ENCODE assay signal across 8 mouse cellular contexts in genomic region chr19:57360341-57361130, GRCm38 (mm10). TPM values are rescaled to one million over a fixed set of nuclear protein-coding genes. Genes with fewer than 3 reads are reported as not detected.
DNase-seq lines count a peak whose midpoint lies in the region; ATAC-seq lines count a peak whose summit lies in the region.

Fam160b1 (plus strand) TSS chr19:57360680.

- H3K4me2 ChIP-seq in heart, embryonic 15.5 days = peak within 1 kb of the TSS; percentile 71
- peak within 1 kb of the TSS; percentile 91 for H3K4me2 ChIP-seq in liver, embryonic 15.5 days
- peak within 1 kb of the TSS; percentile 57 for H3K4me2 ChIP-seq in neural tube, embryonic 12.5 days (replicated peaks)

- ATAC-seq in heart, embryonic 15.5 days (replicated peaks; ENCODE audit: insufficient number of reproducible peaks, insufficient read depth, low FRiP score, low read depth) = peak; percentile 88
- peak; percentile 89 for ATAC-seq in liver, embryonic 15.5 days (ENCODE audit: insufficient read depth)
- peak; percentile 93 for ATAC-seq in neural tube, embryonic 12.5 days (ENCODE audit: low FRiP score, low read depth)

- H3K9me3 ChIP-seq in forebrain, embryonic 10.5 days = no peaks in the 10 kb centered on the region
- H3K9me3 ChIP-seq in heart, embryonic 15.5 days (replicated peaks) = no peaks in the 10 kb centered on the region
- no peaks in the 10 kb centered on the region for H3K9me3 ChIP-seq in liver, embryonic 15.5 days (replicated peaks)
- no peaks in the 10 kb centered on the region for H3K9me3 ChIP-seq in neural tube, embryonic 12.5 days

- no peaks in the 10 kb centered on the region for H3K27me3 ChIP-seq in forebrain, embryonic 10.5 days (ENCODE audit: poor library complexity, severe bottlenecking)
- no peaks in the 10 kb centered on the region for H3K27me3 ChIP-seq in heart, embryonic 15.5 days
- H3K27me3 ChIP-seq in liver, embryonic 15.5 days = no peaks in the 10 kb centered on the region
- no peaks in the 10 kb centered on the region for H3K27me3 ChIP-seq in neural tube, embryonic 12.5 days (replicated peaks)

- peak; percentile 89 to 90 for DNase-seq in CD8-positive naive resting alpha-beta T cell, adult 2 months (ENCODE audit: low read depth in 2 of 2, low spot score in 2 of 2)
- peak; percentile 83 for DNase-seq in c-Kit-positive CD71-negative TER-119-negative erythroid progenitor cells, embryonic 14.5 days (ENCODE audit: low read depth)
- peak; percentile 95 for DNase-seq in forebrain, embryonic 10.5 days (ENCODE audit: extremely low spot score, low spot score)
- peak; percentile 96 to 97 for DNase-seq in kidney, postnatal 36 days
- DNase-seq in telencephalon, adult 2 months (ENCODE audit: low read depth, low spot score) = peak; percentile 89

- peak within 1 kb of the TSS; percentile 100 for H3K9ac ChIP-seq in heart, embryonic 15.5 days
- peak within 1 kb of the TSS; percentile 96 for H3K9ac ChIP-seq in liver, embryonic 15.5 days
- H3K9ac ChIP-seq in neural tube, embryonic 12.5 days = peak within 1 kb of the TSS; percentile 98

- H3K4me3 ChIP-seq in forebrain, embryonic 10.5 days = peak within 1 kb of the TSS; percentile 96
- H3K4me3 ChIP-seq in heart, embryonic 15.5 days = peak within 1 kb of the TSS; percentile 100
- H3K4me3 ChIP-seq in liver, embryonic 15.5 days (replicated peaks) = peak within 1 kb of the TSS; percentile 94
- peak within 1 kb of the TSS; percentile 92 for H3K4me3 ChIP-seq in neural tube, embryonic 12.5 days

- peaks cover 72% of the 10 kb centered on the region for H3K4me1 ChIP-seq in forebrain, embryonic 10.5 days
- peaks cover 66% of the 10 kb centered on the region for H3K4me1 ChIP-seq in heart, embryonic 15.5 days (replicated peaks)
- peaks cover 83% of the 10 kb centered on the region for H3K4me1 ChIP-seq in liver, embryonic 15.5 days (replicated peaks)
- peaks cover 39% of the 10 kb centered on the region for H3K4me1 ChIP-seq in neural tube, embryonic 12.5 days

- H3K36me3 ChIP-seq in forebrain, embryonic 10.5 days (replicated peaks) = 0 out of 2 replicates have a peak, but pooled peaks cover 9% of the 10 kb centered on the region
- no peaks in the 10 kb centered on the region for H3K36me3 ChIP-seq in heart, embryonic 15.5 days
- no peaks in the 10 kb centered on the region for H3K36me3 ChIP-seq in liver, embryonic 15.5 days (replicated peaks)
- H3K36me3 ChIP-seq in neural tube, embryonic 12.5 days = no peaks in the 10 kb centered on the region

- peak within 1 kb of the TSS; percentile 99 for H3K27ac ChIP-seq in forebrain, embryonic 10.5 days
- peak within 1 kb of the TSS; percentile 99 for H3K27ac ChIP-seq in heart, embryonic 15.5 days
- peak within 1 kb of the TSS; percentile 95 for H3K27ac ChIP-seq in liver, embryonic 15.5 days (replicated peaks)
- peak within 1 kb of the TSS; percentile 95 for H3K27ac ChIP-seq in neural tube, embryonic 12.5 days

- WGBS in forebrain, embryonic 10.5 days = 2% methylated on average over 70 of the region's 70 CpGs
- under 1% methylated on average over 49 of the region's 70 CpGs for WGBS in heart, embryonic 15.5 days
- under 1% methylated on average over 58 of the region's 70 CpGs for WGBS in liver, embryonic 15.5 days (ENCODE audit: insufficient replicate concordance)
- 1% methylated on average over 56 of the region's 70 CpGs for WGBS in neural tube, embryonic 12.5 days

RNA-seq across cellular contexts. Expression of gene Fam160b1, which starts in this region (rescaled TPM):
- 9.4 and 9.5 TPM in 2 replicates for polyA plus RNA-seq in forebrain, embryonic 10.5 days (2016; fragmentation: Nextera tagmentation; extraction: Ambion mirVana)
- 9.4 and 11.1 TPM in 2 replicates for polyA plus RNA-seq in heart, embryonic 15.5 days (2015; fragmentation: Nextera tagmentation; extraction: Ambion mirVana)
- polyA plus RNA-seq in liver, embryonic 15.5 days (2015; fragmentation: Nextera tagmentation; extraction: Ambion mirVana) = 6.0 and 6.6 TPM in 2 replicates
- 16.2 and 19.3 TPM in 2 replicates for polyA plus RNA-seq in neural tube, embryonic 12.5 days (2016; fragmentation: Nextera tagmentation; extraction: Ambion mirVana)

Comparison
In these comparisons a context has a peak if more than half of its experiments do, and no peak if none do; other contexts are left out.
1. Peak in every context shown above with its lines: DNase-seq, ATAC-seq, H3K4me3 ChIP-seq and H3K27ac ChIP-seq.